Mouse (Mus musculus): ENCODE measurements around the gene Smarcc2. TPM values are rescaled to one million over a fixed set of nuclear protein-coding genes. Genes with fewer than 3 reads are reported as not detected.

Gene Smarcc2
- polyA plus RNA-seq, 1 experiment from 2014 or later = 105 TPM

DNA sequence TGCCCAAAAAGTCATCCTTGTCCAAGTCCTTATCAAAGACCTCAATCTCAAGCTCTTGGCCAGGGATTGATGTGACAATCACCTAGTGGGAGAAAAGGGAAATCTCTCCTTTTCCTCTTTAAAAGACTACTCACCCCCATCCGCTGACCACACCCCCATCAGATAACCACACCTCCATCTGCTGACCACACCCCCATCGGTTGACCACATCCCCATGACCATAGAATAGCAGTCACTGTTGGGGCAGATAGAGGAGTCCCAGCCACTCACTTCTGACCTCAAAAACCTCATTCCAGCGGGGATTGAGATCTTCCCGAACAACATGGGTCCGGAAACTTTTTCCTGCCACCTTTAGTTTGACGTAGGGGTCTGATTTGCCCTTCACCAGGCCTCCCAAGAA lies 57.6 kb downstream of the Smarcc2 start:
- H3K36me3 ChIP-seq = peaks cover 47% of the 10 kb centered on the region

DNA sequence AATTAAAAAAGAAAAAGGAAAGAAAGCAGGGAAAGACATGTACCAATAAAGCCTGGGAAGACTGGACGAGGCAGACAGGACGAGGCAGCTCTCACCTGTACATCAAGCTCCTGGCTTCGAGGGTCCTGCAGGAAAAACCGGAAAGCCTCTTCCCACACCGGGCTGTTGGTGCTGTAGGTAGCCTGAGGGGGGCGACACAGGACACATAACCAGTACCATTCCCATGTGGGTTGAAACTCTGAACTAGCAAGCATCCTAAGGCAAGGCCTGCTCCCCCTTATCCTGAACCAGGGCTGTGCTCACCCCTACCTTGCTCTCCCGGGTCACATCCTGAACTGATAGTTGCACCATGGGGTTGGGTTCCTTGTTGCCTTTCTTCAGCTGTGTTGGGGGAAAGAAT lies 59.8 kb downstream of the Smarcc2 start:
- Histone ChIP-seq H3K27me3 (peaks cover 79% of the 10 kb centered on the region), H3K9ac (replicated peaks) (no peak overlapping the region), H3K27ac (no peak overlapping the region), H3K36me3 (peaks cover 40% of the 10 kb centered on the region), H3K4me3 (replicated peaks) (no peak overlapping the region), H3K9me3 (no peaks in the 10 kb centered on the region), H3K4me2 (no peak overlapping the region), H3K4me1 (replicated peaks) (peaks cover 6% of the 10 kb centered on the region)
- ATAC-seq (ENCODE audit: insufficient number of reproducible peaks, insufficient read depth, low FRiP score, low TSS enrichment, low read depth) = no peak
- WGBS = 69% methylated on average over 7 of the region's 7 CpGs

More for the DNA sequence above, 57.6 kb downstream of the Smarcc2 start:
- Histone ChIP-seq H3K4me3 (replicated peaks) (no peak overlapping the region), H3K4me1 (replicated peaks) (peaks cover 6% of the 10 kb centered on the region), H3K27ac (no peak overlapping the region), H3K27me3 (peaks cover 58% of the 10 kb centered on the region), H3K9ac (replicated peaks) (no peak overlapping the region), H3K9me3 (no peaks in the 10 kb centered on the region), H3K4me2 (no peak overlapping the region)
- ATAC-seq (ENCODE audit: insufficient number of reproducible peaks, insufficient read depth, low FRiP score, low TSS enrichment, low read depth) = no peak
- 19% methylated on average over 6 of the region's 6 CpGs for WGBS

DNA sequence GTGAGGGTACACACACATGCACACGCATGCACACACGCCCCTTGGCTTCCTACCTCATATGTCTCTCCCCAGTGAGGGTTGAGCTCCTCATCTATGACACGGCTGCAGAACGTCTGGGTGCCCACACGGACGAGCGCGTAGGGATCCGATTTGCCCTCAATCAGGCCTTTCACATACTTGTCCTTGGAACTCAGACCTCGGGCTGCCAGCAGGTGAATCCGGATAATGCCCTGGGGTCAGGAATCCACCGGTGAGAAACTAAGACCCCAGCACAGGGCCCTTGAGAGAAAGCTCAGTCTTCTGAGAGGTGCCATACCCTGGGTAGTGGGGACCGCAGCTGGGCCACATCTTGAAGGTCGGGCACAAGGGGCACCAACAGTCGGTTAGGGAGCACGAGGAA lies 61.5 kb downstream of the Smarcc2 start:
- H3K27me3 ChIP-seq = peaks cover 84% of the 10 kb centered on the region
- H3K9ac ChIP-seq (replicated peaks) = no peak overlapping the region
- ATAC-seq (ENCODE audit: insufficient number of reproducible peaks, insufficient read depth, low FRiP score, low TSS enrichment, low read depth) = no peak
- H3K4me2 ChIP-seq = no peak overlapping the region
- H3K27ac ChIP-seq = no peak overlapping the region
- H3K36me3 ChIP-seq = peaks cover 32% of the 10 kb centered on the region
- 84% methylated on average over 16 of the region's 16 CpGs for WGBS
- H3K9me3 ChIP-seq = no peaks in the 10 kb centered on the region
- no peak overlapping the region for H3K4me3 ChIP-seq (replicated peaks)
- H3K4me1 ChIP-seq (replicated peaks) = peaks cover 16% of the 10 kb centered on the region

DNA sequence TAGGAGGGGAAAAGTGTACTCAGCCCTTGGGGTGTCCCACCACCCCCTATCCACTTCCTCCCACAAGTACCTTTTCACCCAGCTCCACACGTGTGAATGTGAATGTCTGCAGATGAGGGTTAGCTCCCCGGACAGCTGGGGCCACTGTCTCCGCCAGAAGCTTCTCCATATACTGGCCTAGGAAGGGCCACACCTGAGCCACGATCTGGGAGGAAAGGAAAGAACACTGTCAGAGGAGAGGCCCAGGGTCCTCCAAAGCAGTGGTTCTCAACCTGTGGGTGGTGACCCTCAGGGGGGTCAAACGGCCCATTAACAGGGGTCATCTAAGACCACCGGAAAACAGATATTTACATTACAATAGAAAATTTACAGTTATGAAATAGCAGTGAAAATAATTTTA lies 63.3 kb downstream of the Smarcc2 start:
- Histone ChIP-seq H3K9me3 (no peaks in the 10 kb centered on the region), H3K4me1 (replicated peaks) (peaks cover 15% of the 10 kb centered on the region), H3K27me3 (peaks cover 72% of the 10 kb centered on the region), H3K4me2 (no peak overlapping the region), H3K36me3 (peaks cover 31% of the 10 kb centered on the region), H3K27ac (no peak overlapping the region), H3K4me3 (replicated peaks) (no peak overlapping the region), H3K9ac (replicated peaks) (no peak overlapping the region)
- no peak for ATAC-seq (ENCODE audit: insufficient number of reproducible peaks, insufficient read depth, low FRiP score, low TSS enrichment, low read depth)
- WGBS = 69% methylated on average over 6 of the region's 6 CpGs

DNA sequence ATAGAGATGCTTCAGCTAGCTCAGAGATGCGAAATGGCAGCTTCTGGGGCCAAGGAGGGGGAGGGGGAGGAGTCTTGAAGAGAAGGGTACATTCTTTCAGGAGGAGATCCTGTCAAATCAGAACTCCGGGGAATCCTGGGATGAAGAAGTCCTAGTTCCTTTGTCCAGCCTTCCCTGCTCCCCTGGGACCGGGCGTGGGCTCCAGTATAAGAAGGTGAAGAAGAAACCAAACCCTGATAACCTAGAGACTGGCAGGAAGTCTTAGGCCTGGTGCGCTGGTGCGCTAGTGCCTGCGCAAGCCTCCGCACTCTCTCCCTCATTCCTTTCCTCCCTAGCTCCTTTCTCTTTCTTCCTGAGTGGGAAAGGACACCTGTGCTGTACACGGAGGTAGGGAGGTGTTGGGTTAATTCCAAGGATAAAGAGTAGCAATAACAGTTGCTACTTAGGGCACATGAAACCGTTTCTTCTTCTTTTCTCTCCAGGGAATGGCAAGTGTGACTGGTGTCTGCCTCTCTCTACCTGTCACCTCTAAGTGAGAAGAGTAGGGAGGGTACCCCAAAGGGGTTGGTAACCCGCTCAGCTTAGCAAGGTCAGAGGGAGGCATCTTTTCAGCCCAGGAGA lies 65.2 kb downstream of the Smarcc2 start:
- H3K36me3 ChIP-seq = peaks cover 21% of the 10 kb centered on the region
- WGBS = 9% methylated on average over 11 of the region's 11 CpGs
- no peak for ATAC-seq (ENCODE audit: insufficient number of reproducible peaks, insufficient read depth, low FRiP score, low TSS enrichment, low read depth)
- H3K4me2 ChIP-seq = peak overlapping the region; percentile 99
- no peaks in the 10 kb centered on the region for H3K9me3 ChIP-seq
- peaks cover 15% of the 10 kb centered on the region for H3K4me1 ChIP-seq (replicated peaks)
- H3K27ac ChIP-seq = no peak overlapping the region
- peak overlapping the region; percentile 71 for H3K9ac ChIP-seq (replicated peaks)
- H3K27me3 ChIP-seq = peaks cover 65% of the 10 kb centered on the region
- H3K4me3 ChIP-seq (replicated peaks) = peak overlapping the region; percentile 78

DNA sequence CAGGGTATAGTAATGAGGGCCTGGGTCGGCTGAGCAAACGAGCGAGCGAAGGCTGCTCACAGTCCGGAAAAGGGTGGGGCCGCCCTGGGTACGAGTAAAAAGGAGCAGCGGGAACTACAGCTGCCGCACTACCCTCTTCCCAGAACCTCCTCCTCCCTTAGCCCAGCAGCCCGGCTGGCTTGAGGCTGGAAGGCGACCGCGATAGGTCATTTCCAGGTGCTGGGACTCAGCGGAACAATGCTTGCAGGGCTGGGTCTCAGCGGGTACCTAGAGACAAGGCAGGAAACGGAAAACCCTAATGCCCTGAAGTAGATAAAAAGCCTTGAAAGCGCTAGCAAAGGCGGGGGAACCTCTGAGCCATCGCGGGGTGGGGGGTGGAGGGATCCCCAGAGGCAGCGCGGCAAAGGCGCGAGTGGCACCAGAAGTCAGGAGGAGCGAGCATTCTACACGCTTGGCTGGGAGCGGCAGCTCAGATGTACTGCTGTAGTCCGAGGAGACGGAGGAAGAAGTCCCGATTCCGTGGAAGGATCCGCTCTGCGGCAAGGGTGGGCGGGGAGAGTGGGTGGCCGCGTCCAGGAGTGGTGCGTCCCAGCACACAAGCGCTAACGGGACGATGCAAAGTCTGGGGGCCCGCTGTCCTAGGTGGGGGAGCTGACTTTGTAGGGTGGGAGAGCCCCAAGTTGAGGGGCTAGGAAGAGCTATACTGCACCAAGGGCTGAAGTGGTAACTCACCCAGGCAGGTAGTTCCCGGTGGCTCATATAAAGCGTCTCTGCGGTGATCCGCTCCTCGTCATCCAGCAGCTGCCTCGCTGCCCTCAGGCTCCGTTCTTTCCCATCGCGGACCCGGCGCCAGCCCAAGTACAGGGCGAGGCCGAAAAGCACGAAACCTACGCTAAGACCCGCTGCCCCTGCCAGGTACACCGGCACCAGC lies 65.9 kb downstream of the Smarcc2 start:
- under 1% methylated on average over 58 of the region's 58 CpGs for WGBS
- Histone ChIP-seq H3K4me2 (peak overlapping the region; percentile 99), H3K4me3 (replicated peaks) (peak overlapping the region; percentile 78), H3K9ac (replicated peaks) (peak overlapping the region; percentile 71), H3K9me3 (no peaks in the 10 kb centered on the region), H3K27me3 (peaks cover 64% of the 10 kb centered on the region), H3K36me3 (peaks cover 16% of the 10 kb centered on the region; the same call in 1 of the 2 replicates), H3K4me1 (replicated peaks) (peaks cover 15% of the 10 kb centered on the region), H3K27ac (peak overlapping the region; percentile 50; the same call in 1 of the 2 replicates)
- peak; percentile 17; the same call in 1 of the 2 replicates for ATAC-seq (ENCODE audit: insufficient number of reproducible peaks, insufficient read depth, low FRiP score, low TSS enrichment, low read depth)

DNA sequence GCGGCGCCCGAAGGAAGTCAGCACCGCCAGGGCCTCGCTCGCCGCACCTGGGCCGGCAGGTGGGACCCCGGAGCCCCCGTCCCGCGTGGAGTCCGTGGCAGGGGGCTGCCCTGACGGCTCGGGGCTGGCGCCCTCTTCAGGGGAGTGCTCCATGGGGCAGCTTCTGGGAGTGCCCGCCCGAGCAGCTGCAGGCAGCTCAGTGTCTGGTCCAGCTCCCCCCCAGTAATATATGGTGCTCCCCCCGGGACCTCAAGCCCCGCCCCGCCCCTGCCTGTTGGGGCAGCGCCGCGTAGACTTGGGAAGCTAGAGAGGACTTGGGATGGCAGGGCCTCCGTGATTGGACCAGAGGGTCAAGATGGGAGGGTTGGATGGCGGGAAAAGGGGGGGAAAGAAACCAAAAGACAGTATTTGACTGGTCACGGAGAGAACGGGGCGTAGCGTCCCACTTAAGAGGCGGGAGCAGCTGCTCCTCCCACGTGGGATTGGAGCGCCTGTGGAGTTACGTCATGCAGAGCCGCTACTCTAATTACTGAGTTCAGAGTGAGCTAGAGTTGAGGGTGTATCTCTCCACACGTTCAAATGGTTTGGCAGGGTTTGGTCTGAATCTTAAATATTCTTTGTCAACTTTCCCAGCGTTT lies 66.7 kb downstream of the Smarcc2 start, which contains the start of gene Esyt1:
Gene Esyt1, minus strand, starts transcription at position 201 of the 638 bp plus-strand sequence.
- peaks cover 60% of the 10 kb centered on the region for H3K27me3 ChIP-seq
- WGBS = under 1% methylated on average over 37 of the region's 37 CpGs

DNA sequence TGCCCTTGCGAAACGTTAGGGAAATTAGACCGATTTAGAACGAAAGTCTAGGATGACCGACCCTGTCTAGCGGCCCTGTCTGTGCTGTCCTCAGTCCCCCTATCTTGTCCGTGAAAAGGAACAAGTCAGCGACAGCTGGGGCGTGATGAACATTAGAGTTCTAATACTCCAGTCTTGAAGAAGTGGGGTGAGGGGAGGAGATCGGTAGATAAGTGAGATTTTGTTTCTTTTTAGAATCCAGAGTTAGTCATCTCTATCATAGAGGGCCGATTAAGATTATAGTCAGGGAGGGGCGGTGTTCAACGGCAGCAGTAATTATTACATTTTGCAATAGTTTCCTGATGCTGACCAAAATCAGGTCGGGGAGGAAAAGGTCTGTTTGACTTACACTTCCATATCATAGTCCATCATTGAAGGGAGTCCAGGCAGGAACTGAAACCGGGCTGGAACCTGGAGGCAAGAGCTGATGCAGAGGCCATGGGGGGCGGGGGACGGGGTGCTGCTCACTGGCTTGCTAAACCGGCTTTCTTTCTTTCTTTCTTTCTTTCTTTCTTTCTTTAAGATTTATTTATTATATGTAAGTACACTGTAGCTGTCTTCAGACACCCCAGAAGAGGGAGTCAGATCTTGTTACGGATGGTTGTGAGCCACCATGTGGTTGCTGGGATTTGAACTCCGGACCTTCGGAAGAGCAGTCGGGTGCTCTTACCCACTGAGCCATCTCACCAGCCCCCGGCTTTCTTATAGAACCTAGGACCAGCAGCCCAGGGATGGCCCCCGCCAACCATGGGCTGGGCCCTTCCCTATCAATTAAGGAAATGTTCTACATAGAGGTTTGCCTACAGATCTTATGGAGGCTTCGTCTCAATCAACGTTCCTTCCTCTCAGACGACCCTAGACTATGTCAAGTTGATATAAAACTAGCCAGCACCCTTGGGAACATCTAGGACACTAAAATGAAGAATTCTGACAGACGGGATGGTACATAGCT lies 67.6 kb downstream of the Smarcc2 start:
- peak overlapping the region; percentile 99 for H3K4me2 ChIP-seq
- H3K9ac ChIP-seq (replicated peaks) = no peak overlapping the region
- H3K27ac ChIP-seq = no peak overlapping the region
- peaks cover 15% of the 10 kb centered on the region for H3K4me1 ChIP-seq (replicated peaks)
- H3K9me3 ChIP-seq = no peaks in the 10 kb centered on the region
- no peak for ATAC-seq (ENCODE audit: insufficient number of reproducible peaks, insufficient read depth, low FRiP score, low TSS enrichment, low read depth)
- peaks cover 53% of the 10 kb centered on the region for H3K27me3 ChIP-seq
- WGBS = 34% methylated on average over 28 of the region's 28 CpGs
- H3K4me3 ChIP-seq (replicated peaks) = peak overlapping the region; percentile 78
- H3K36me3 ChIP-seq = no peaks in the 10 kb centered on the region

More for the DNA sequence above, 66.7 kb downstream of the Smarcc2 start, which contains the start of gene Esyt1:
- Histone ChIP-seq H3K9ac (replicated peaks) (peak within 1 kb of the TSS; percentile 71), H3K9me3 (no peaks in the 10 kb centered on the region), H3K4me2 (peak within 1 kb of the TSS; percentile 99), H3K36me3 (peaks cover 8% of the 10 kb centered on the region; the same call in 1 of the 2 replicates), H3K4me3 (replicated peaks) (peak within 1 kb of the TSS; percentile 78), H3K4me1 (replicated peaks) (peaks cover 15% of the 10 kb centered on the region), H3K27ac (peak within 1 kb of the TSS; percentile 50; the same call in 1 of the 2 replicates)
- peak; percentile 97 for ATAC-seq (ENCODE audit: insufficient number of reproducible peaks, insufficient read depth, low FRiP score, low TSS enrichment, low read depth)

DNA sequence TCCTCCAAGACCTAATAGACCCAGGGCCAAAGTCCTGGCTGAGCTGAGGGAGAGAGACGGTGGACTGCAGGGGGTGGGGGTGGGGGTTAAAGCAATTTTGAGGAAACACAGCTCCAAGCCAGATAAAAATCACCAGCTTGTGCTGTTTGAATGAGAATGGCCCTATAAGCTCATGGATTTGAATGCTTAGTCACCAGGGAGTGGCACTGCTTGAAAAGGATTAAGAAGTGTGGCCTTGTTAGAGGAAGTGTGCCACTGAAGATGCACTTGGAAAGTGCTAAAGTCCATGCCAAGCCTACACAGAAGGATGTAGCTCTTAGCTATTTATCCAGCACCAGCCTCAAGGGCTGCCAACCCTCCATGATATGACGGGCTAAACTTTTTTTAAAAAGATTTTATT lies 76.2 kb downstream of the Smarcc2 start:
- no peaks in the 10 kb centered on the region for H3K36me3 ChIP-seq
- no peak overlapping the region for H3K9ac ChIP-seq (replicated peaks)
- WGBS = 77% methylated on average over 2 of the region's 2 CpGs
- 0 out of 2 replicates have a peak, but pooled peaks cover 3% of the 10 kb centered on the region for H3K4me1 ChIP-seq (replicated peaks)
- H3K27me3 ChIP-seq = no peaks in the 10 kb centered on the region
- H3K9me3 ChIP-seq = no peaks in the 10 kb centered on the region
- H3K27ac ChIP-seq = no peak overlapping the region
- no peak overlapping the region for H3K4me2 ChIP-seq
- no peak for ATAC-seq (ENCODE audit: insufficient number of reproducible peaks, insufficient read depth, low FRiP score, low TSS enrichment, low read depth)
- H3K4me3 ChIP-seq (replicated peaks) = no peak overlapping the region

All from limb, embryonic 12.5 days (tissue).